Mouse (Mus musculus) bone marrow, adult 2 months (tissue): Measurements from ENCODE around the gene Ajap1.

ENCODE experiments used
- CTCF ChIP-seq: fragments of 200-500 bp; IDR thresholded peaks from 2 replicates; pipeline ENCODE4 v1.5.1; 2011; ENCODE audit warnings: low read length, control low read depth; ENCODE audit not compliant: control insufficient read depth, insufficient read depth
- POLR2A ChIP-seq: fragments of 200-500 bp; IDR thresholded peaks from 2 replicates; pipeline ENCODE4 v1.6.1; 2011; ENCODE audit warnings: low read depth, mild to moderate bottlenecking, control low read depth, low read length, borderline replicate concordance; ENCODE audit not compliant: control insufficient read depth

- TF ChIP-seq POLR2A = no peak
- TF ChIP-seq CTCF = no peak
Observed at GRCm38 (mm10) chr4:153519289-153519688, 36.7 kb upstream of the Ajap1 start.
